ENCODE assay signal across 20 mouse cellular contexts in the genomic region with DNA sequence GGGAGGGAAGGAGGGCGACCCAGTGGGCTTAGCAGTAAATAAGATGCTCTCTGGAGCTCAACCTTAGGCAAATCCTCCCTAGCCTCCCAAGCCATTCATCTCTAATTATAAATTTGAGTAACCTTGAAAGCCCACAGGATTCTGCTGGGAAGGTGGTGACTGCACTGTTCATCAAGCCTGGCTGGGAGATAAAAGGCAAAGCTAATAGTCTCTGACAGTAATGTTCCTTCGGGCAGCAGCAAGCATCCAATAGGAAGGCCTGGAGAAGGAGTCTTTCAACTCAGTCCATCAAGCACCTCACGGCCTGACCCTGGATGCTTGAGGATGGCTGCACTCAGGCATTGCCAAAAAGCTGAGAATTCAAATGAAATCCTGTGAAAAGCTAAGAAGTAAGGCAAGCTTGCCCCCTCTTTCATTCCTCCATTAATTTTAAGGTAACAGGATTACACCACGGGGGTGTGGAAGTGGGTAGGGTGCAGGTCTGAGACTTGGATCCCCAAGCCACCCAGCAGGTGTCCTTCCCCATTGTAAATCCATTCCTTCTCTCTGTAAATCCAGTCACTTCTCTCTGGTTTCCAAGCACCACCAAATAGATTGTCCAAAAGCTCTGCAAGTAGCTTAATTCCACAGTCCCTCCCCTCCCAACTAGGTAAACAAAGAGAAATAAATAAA. TPM values are rescaled to one million over a fixed set of nuclear protein-coding genes. Genes with fewer than 3 reads are reported as not detected.
DNase-seq lines count a peak whose midpoint lies in the region; ATAC-seq and TF ChIP-seq lines count a peak whose summit lies in the region.
"Had no signal": no experiment of that assay in that cellular context is flagged by ENCODE, and none has a peak within 500 bp of the region (broad histone marks: within the 10 kb centered on the region; RNA-seq: fewer than 3 reads in every experiment).

No protein-coding gene starts in this region.

- no peaks in the 10 kb centered on the region for H3K9me3 ChIP-seq in forebrain, embryonic 10.5 days
- H3K9me3 ChIP-seq in forebrain, postnatal 0 days (ENCODE audit: low read length): no peaks in the 10 kb centered on the region
- no peaks in the 10 kb centered on the region for H3K9me3 ChIP-seq in hindbrain, embryonic 14.5 days (ENCODE audit: control insufficient read depth, low read length)
- H3K9me3 ChIP-seq in midbrain, embryonic 16.5 days (replicated peaks; ENCODE audit: control insufficient read depth, low read length, poor library complexity, severe bottlenecking): no peaks in the 10 kb centered on the region
- H3K9me3 ChIP-seq: liver, embryonic 13.5 days had no signal

- TF ChIP-seq EP300 in heart, adult 2 months (IDR thresholded peaks at IDR 0.05; ENCODE audit: insufficient read depth, low read depth, low read length): no peak

- peaks cover 17% of the 10 kb centered on the region for H3K4me1 ChIP-seq in forebrain, embryonic 10.5 days
- H3K4me1 ChIP-seq in forebrain, postnatal 0 days (ENCODE audit: insufficient read depth): no peaks in the 10 kb centered on the region
- peaks cover 4% of the 10 kb centered on the region; the same call in 1 of the 2 replicates for H3K4me1 ChIP-seq in hindbrain, embryonic 14.5 days (replicated peaks; ENCODE audit: control insufficient read depth, insufficient read depth, low read length)
- peaks cover 8% of the 10 kb centered on the region for H3K4me1 ChIP-seq in midbrain, embryonic 16.5 days (ENCODE audit: control insufficient read depth, insufficient read depth, low read length)
- H3K4me1 ChIP-seq in heart, adult 2 months (ENCODE audit: control insufficient read depth, insufficient read depth, low read length): no peaks in the 10 kb centered on the region
- H3K4me1 ChIP-seq: liver, embryonic 13.5 days had no signal

- H3K4me3 ChIP-seq in forebrain, embryonic 10.5 days: no peak overlapping the region
- H3K4me3 ChIP-seq in forebrain, postnatal 0 days (ENCODE audit: low read depth, low read length): no peak overlapping the region
- H3K4me3 ChIP-seq in hindbrain, embryonic 14.5 days (replicated peaks; ENCODE audit: low read length): no peak overlapping the region
- H3K4me3 ChIP-seq in midbrain, embryonic 16.5 days (ENCODE audit: low read depth, low read length): no peak overlapping the region
- H3K4me3 ChIP-seq in heart, adult 2 months: no peak overlapping the region
- H3K4me3 ChIP-seq: liver, embryonic 13.5 days had no signal

- WGBS in forebrain, embryonic 10.5 days: 21% methylated on average over 4 of the region's 4 CpGs
- WGBS in forebrain, postnatal 0 days: 28% methylated on average over 4 of the region's 4 CpGs
- 38% methylated on average over 4 of the region's 4 CpGs for WGBS in hindbrain, embryonic 14.5 days
- WGBS in midbrain, embryonic 16.5 days: 9% methylated on average over 4 of the region's 4 CpGs
- WGBS in heart, adult 2 months: 51% methylated on average over 4 of the region's 4 CpGs

- ATAC-seq in forebrain, postnatal 0 days: no peak
- ATAC-seq in hindbrain, embryonic 14.5 days (ENCODE audit: low FRiP score): peak; percentile 68
- peak; percentile 91 for ATAC-seq in midbrain, embryonic 16.5 days
- ATAC-seq: forebrain, embryonic 16.5 days; intestine, embryonic 16.5 days; Patski had no signal

- DNase-seq in forebrain, embryonic 10.5 days (ENCODE audit: extremely low spot score, low spot score): no peak
- DNase-seq in forebrain, postnatal 0 days: no peak
- DNase-seq in Muller cell, postnatal 12 days (ENCODE audit: inconsistent ontology term): peak; percentile 67
- peak; percentile 62 for DNase-seq in hindbrain, embryonic 14.5 days (ENCODE audit: low spot score)
- no peak for DNase-seq in heart, adult 2 months
- DNase-seq in lung, postnatal 10 days: no peak
- no peak for DNase-seq in gastrocnemius, postnatal 10 days
- DNase-seq: cerebellum, adult 11 months; cerebellum, postnatal 25 days; gastrocnemius, postnatal 14 days; liver, embryonic 13.5 days; thymus, postnatal 4 days had no signal

- H3K79me2 ChIP-seq in heart, adult 2 months (replicated peaks; ENCODE audit: control insufficient read depth, insufficient read depth, low read length): no peaks in the 10 kb centered on the region

- intact Hi-C loops in heart, adult 2 months (cut with DNase I): no loop called here

- H3K27ac ChIP-seq in forebrain, embryonic 10.5 days: peak overlapping the region; percentile 35; the same call in 1 of the 2 replicates
- no peak overlapping the region for H3K27ac ChIP-seq in forebrain, postnatal 0 days (ENCODE audit: low read depth, low read length)
- H3K27ac ChIP-seq in hindbrain, embryonic 14.5 days: no peak overlapping the region
- H3K27ac ChIP-seq in midbrain, embryonic 16.5 days (ENCODE audit: low read length): peak overlapping the region; percentile 50
- H3K27ac ChIP-seq in heart, adult 2 months: no peak overlapping the region
- H3K27ac ChIP-seq: liver, embryonic 13.5 days; stomach, postnatal 0 days had no signal

- H3K27me3 ChIP-seq in forebrain, embryonic 10.5 days (ENCODE audit: poor library complexity, severe bottlenecking): no peaks in the 10 kb centered on the region
- H3K27me3 ChIP-seq in forebrain, postnatal 0 days (ENCODE audit: insufficient read depth, low read length): no peaks in the 10 kb centered on the region
- no peaks in the 10 kb centered on the region for H3K27me3 ChIP-seq in hindbrain, embryonic 14.5 days (ENCODE audit: control insufficient read depth, insufficient read depth, low read length)
- no peaks in the 10 kb centered on the region for H3K27me3 ChIP-seq in midbrain, embryonic 16.5 days (ENCODE audit: control insufficient read depth, insufficient read depth, low read depth, low read length)
- no peaks in the 10 kb centered on the region for H3K27me3 ChIP-seq in heart, adult 2 months (ENCODE audit: control insufficient read depth, insufficient read depth, low read length)
- H3K27me3 ChIP-seq: liver, embryonic 13.5 days; Patski had no signal

- H3K9ac ChIP-seq in forebrain, postnatal 0 days: no peak overlapping the region
- no peak overlapping the region for H3K9ac ChIP-seq in hindbrain, embryonic 14.5 days
- H3K9ac ChIP-seq in midbrain, embryonic 16.5 days (ENCODE audit: low read depth, low read length): 0 out of 2 replicates have a peak overlapping the region, but pooled peaks have one; percentile 10
- H3K9ac ChIP-seq in heart, adult 2 months (ENCODE audit: low read depth, low read length): no peak overlapping the region
- H3K9ac ChIP-seq: liver, embryonic 13.5 days had no signal

- TF ChIP-seq CTCF in forebrain, postnatal 0 days (IDR thresholded peaks at IDR 0.05; ENCODE audit: low read depth): no peak
- TF ChIP-seq CTCF in heart, adult 2 months (IDR thresholded peaks at IDR 0.05): no peak

- no peak overlapping the region for H3K4me2 ChIP-seq in forebrain, postnatal 0 days (ENCODE audit: low read depth)
- no peak overlapping the region for H3K4me2 ChIP-seq in hindbrain, embryonic 14.5 days (replicated peaks)
- H3K4me2 ChIP-seq in midbrain, embryonic 16.5 days (ENCODE audit: low read length): no peak overlapping the region
- H3K4me2 ChIP-seq: heart, embryonic 11.5 days; liver, embryonic 13.5 days had no signal

- TF ChIP-seq POLR2A in heart, adult 2 months (IDR thresholded peaks at IDR 0.05; ENCODE audit: insufficient read depth, low read depth, low read length): no peak

- peaks cover 27% of the 10 kb centered on the region for H3K36me3 ChIP-seq in forebrain, embryonic 10.5 days (replicated peaks)
- no peaks in the 10 kb centered on the region for H3K36me3 ChIP-seq in forebrain, postnatal 0 days (ENCODE audit: insufficient read depth)
- H3K36me3 ChIP-seq in hindbrain, embryonic 14.5 days (replicated peaks; ENCODE audit: control insufficient read depth, insufficient read depth): no peaks in the 10 kb centered on the region
- no peaks in the 10 kb centered on the region for H3K36me3 ChIP-seq in midbrain, embryonic 16.5 days (ENCODE audit: control insufficient read depth, insufficient read depth, low read length)
- H3K36me3 ChIP-seq in heart, adult 2 months (ENCODE audit: control insufficient read depth, insufficient read depth, low read length): no peaks in the 10 kb centered on the region
- H3K36me3 ChIP-seq: liver, embryonic 13.5 days had no signal

RNA-seq across cellular contexts. Expression of a gene that starts 20.1 kb away (rescaled TPM):
- polyA plus RNA-seq in forebrain, embryonic 10.5 days (2016; fragmentation: Nextera tagmentation; extraction: Ambion mirVana): 28.7 and 32.8 TPM in 2 replicates
- 6.5 and 14.4 TPM in 2 replicates for total RNA-seq in forebrain, postnatal 0 days (2014; rRNA removed)
- 1.6 and 3.5 TPM in 2 replicates for polyA plus RNA-seq in forebrain, postnatal 0 days (2015; fragmentation: Nextera tagmentation; extraction: Ambion mirVana)
- 11.3 and 12.3 TPM in 2 replicates for polyA plus RNA-seq in hindbrain, embryonic 14.5 days (2014; fragmentation: Nextera tagmentation; extraction: Ambion mirVana)
- polyA plus RNA-seq in midbrain, embryonic 16.5 days (2015; fragmentation: Nextera tagmentation; extraction: Ambion mirVana): 11.8 and 11.9 TPM in 2 replicates
- total RNA-seq in heart, adult 2 months (2021): under 1 TPM in 1 of 2 experiments, not detected in 1; 0.07 TPM
- 0.14 TPM in 1 of 2 replicates, not detected in the other for polyA plus RNA-seq in heart, adult 2 months (2012; rRNA removed)
- total RNA-seq in gastrocnemius, postnatal 10 days (2021): under 1 TPM; 0.20 to 0.31 TPM
- total RNA-seq: heart, postnatal 25 days; megakaryocyte-erythroid progenitor cell, adult 5-6 weeks had no signal

RNA-seq across cellular contexts. Expression of a gene that starts 50.1 kb away (rescaled TPM):
- polyA plus RNA-seq in forebrain, embryonic 10.5 days (2016; fragmentation: Nextera tagmentation; extraction: Ambion mirVana): 2.7 and 3.0 TPM in 2 replicates
- total RNA-seq in forebrain, postnatal 0 days (2014; rRNA removed): 15.0 and 20.6 TPM in 2 replicates
- 9.7 and 14.3 TPM in 2 replicates for polyA plus RNA-seq in forebrain, postnatal 0 days (2015; fragmentation: Nextera tagmentation; extraction: Ambion mirVana)
- 6.2 and 7.5 TPM in 2 replicates for polyA plus RNA-seq in hindbrain, embryonic 14.5 days (2014; fragmentation: Nextera tagmentation; extraction: Ambion mirVana)
- 7.7 and 8.3 TPM in 2 replicates for polyA plus RNA-seq in midbrain, embryonic 16.5 days (2015; fragmentation: Nextera tagmentation; extraction: Ambion mirVana)
- total RNA-seq in heart, adult 2 months (2021): 10 to 100 TPM; 10.9 to 11.8 TPM
- polyA plus RNA-seq in heart, adult 2 months (2012; rRNA removed): 3.3 and 3.9 TPM in 2 replicates
- 1 to 10 TPM; 4.4 to 5.6 TPM for total RNA-seq in gastrocnemius, postnatal 10 days (2021)

Comparison
In these comparisons a context has a peak if more than half of its experiments do, and no peak if none do; other contexts are left out.
1. H3K27ac ChIP-seq: peak in forebrain, embryonic 10.5 days (single experiment) and midbrain, embryonic 16.5 days (single experiment); none in forebrain, postnatal 0 days (single experiment), hindbrain, embryonic 14.5 days (single experiment) and heart, adult 2 months (single experiment).
2. DNase-seq: peak in Muller cell, postnatal 12 days (single experiment) and hindbrain, embryonic 14.5 days (single experiment); none in forebrain, embryonic 10.5 days (single experiment), forebrain, postnatal 0 days (single experiment), heart, adult 2 months (0 of 2), lung, postnatal 10 days (single experiment) and gastrocnemius, postnatal 10 days (single experiment).